Mouse (Mus musculus) stomach, embryonic 16.5 days (tissue): Measurements from ENCODE around the gene Hax1. TPM values are rescaled to one million over a fixed set of nuclear protein-coding genes. Genes with fewer than 3 reads are reported as not detected.

Experiments used
- ATAC-seq: fragments of 200-750 bp; cut with Nextera tagmentation; 2 replicates; pipeline ENCODE4 v1.8.0; 2017; ENCODE audit warnings: moderate number of reproducible peaks, moderate TSS enrichment; ENCODE audit not compliant: insufficient read depth, low FRiP score
- H3K27ac ChIP-seq: fragments of 300-500 bp; sonication (generic); 2 replicates; pipeline ENCODE4 v1.5.1; 2014; ENCODE audit warnings: low read length
- H3K27me3 ChIP-seq: fragments of 300-500 bp; sonication (generic); 2 replicates; pipeline ENCODE4 v1.6.1; 2014; ENCODE audit warnings: low read length, control low read depth, mixed read lengths; ENCODE audit not compliant: control insufficient read depth, insufficient read depth
- H3K36me3 ChIP-seq: fragments of 300-500 bp; sonication (generic); 2 replicates; pipeline ENCODE4 v1.6.1; 2014; ENCODE audit warnings: low read length; ENCODE audit not compliant: control insufficient read depth, insufficient read depth
- H3K4me1 ChIP-seq: fragments of 300-500 bp; sonication (generic); 2 replicates; pipeline ENCODE4 v1.6.1; 2014; ENCODE audit warnings: low read length, control low read depth, mixed read lengths; ENCODE audit not compliant: control insufficient read depth, insufficient read depth
- H3K4me2 ChIP-seq: fragments of 300-500 bp; sonication (generic); 2 replicates; pipeline ENCODE4 v1.6.1; 2014; ENCODE audit warnings: low read depth, low read length, mixed read lengths
- H3K4me3 ChIP-seq: fragments of 300-500 bp; sonication (generic); replicated peaks from 2 replicates; pipeline ENCODE4 v1.5.1; 2014; ENCODE audit warnings: mild to moderate bottlenecking, low read length
- H3K9ac ChIP-seq: fragments of 300-500 bp; sonication (generic); 2 replicates; pipeline ENCODE4 v1.6.1; 2014; ENCODE audit warnings: low read length
- H3K9me3 ChIP-seq: fragments of 300-500 bp; sonication (generic); replicated peaks from 2 replicates; pipeline ENCODE4 v1.6.1; 2016; ENCODE audit warnings: low read length, control low read depth; ENCODE audit not compliant: control insufficient read depth
- WGBS: fragments of 180-500 bp; shearing (Covaris S2); extraction: QIAGEN DNeasy Blood & Tissue Kit; methylation state at CpG from one replicate; pipeline ENCODE4 v1.1.7; 2014; 5-methylcytosine and 5-hydroxymethylcytosine counted together
- microRNA-seq: library from miRNA; unstranded; fragments of <30 nt; microRNA quantifications from one replicate; pipeline ENCODE4, GENCODE M21; 2016
- polyA plus RNA-seq: library from polyadenylated mRNA; unstranded; fragments of >200 nt; fragmentation: Nextera tagmentation; extraction: Ambion mirVana; gene quantifications from 2 replicates; pipeline ENCODE4 v1.2.1, GENCODE M21; 2015

Hax1 gene
- polyA plus RNA-seq, 1 experiment from 2014 or later = 126 TPM

GRCm38 (mm10) chr3:89956177-89956971 is 42.2 kb downstream of the Hax1 start:
- Histone ChIP-seq H3K27ac (no peak overlapping the region), H3K9me3 (no peaks in the 10 kb centered on the region), H3K4me2 (no peak overlapping the region), H3K4me1 (peaks cover 16% of the 10 kb centered on the region), H3K36me3 (peaks cover 14% of the 10 kb centered on the region), H3K4me3 (no peak overlapping the region), H3K9ac (no peak overlapping the region), H3K27me3 (no peaks in the 10 kb centered on the region)
- 89% methylated on average over 7 of the region's 7 CpGs for WGBS
- ATAC-seq = no peak

GRCm38 (mm10) chr3:89953420-89953819 is 45.2 kb downstream of the Hax1 start:
- Histone ChIP-seq H3K36me3 (peaks cover 30% of the 10 kb centered on the region), H3K27ac (no peak overlapping the region), H3K9ac (no peak overlapping the region), H3K9me3 (no peaks in the 10 kb centered on the region), H3K4me3 (no peak overlapping the region), H3K4me1 (no peaks in the 10 kb centered on the region), H3K4me2 (no peak overlapping the region), H3K27me3 (no peaks in the 10 kb centered on the region)
- under 1% methylated on average over 4 of the region's 4 CpGs for WGBS
- ATAC-seq = peak; percentile 73; the same call in 1 of the 2 replicates

- Histone ChIP-seq H3K36me3 (peaks cover 31% of the 10 kb centered on the region), H3K4me2 (no peak overlapping the region), H3K27ac (no peak overlapping the region), H3K4me1 (no peaks in the 10 kb centered on the region), H3K4me3 (no peak overlapping the region), H3K27me3 (no peaks in the 10 kb centered on the region), H3K9ac (no peak overlapping the region), H3K9me3 (no peaks in the 10 kb centered on the region)
- WGBS = 83% methylated on average over 6 of the region's 6 CpGs
- ATAC-seq = no peak
These were observed 49.9 kb downstream of the Hax1 start for GRCm38 (mm10) chr3:89948655-89949054.

- H3K9me3 ChIP-seq = no peaks in the 10 kb centered on the region
- no peak overlapping the region for H3K9ac ChIP-seq
- H3K4me1 ChIP-seq = no peaks in the 10 kb centered on the region
- H3K36me3 ChIP-seq = peaks cover 31% of the 10 kb centered on the region
- no peak for ATAC-seq
- no peaks in the 10 kb centered on the region for H3K27me3 ChIP-seq
- 90% methylated on average over 11 of the region's 11 CpGs for WGBS
- no peak overlapping the region for H3K4me2 ChIP-seq
- H3K27ac ChIP-seq = no peak overlapping the region
- H3K4me3 ChIP-seq = no peak overlapping the region
These were observed 50.6 kb downstream of the Hax1 start for GRCm38 (mm10) chr3:89948021-89948420.

Small RNA genes lying within 50 kb of the gene (microRNA-seq; reads per million reads assigned to microRNA genes)
- 1.3 reads per million for gene Mir7669

Other genes starting within 250 kb of the Hax1 start
- gene Chrnb2, start 234.1 kb downstream of the Hax1 start, polyA plus RNA-seq = 1.2 and 1.6 TPM in 2 replicates
- 7.0 and 7.4 TPM in 2 replicates for gene Ube2q1, start 225.2 kb downstream of the Hax1 start, polyA plus RNA-seq
- gene She, start 167.4 kb downstream of the Hax1 start, polyA plus RNA-seq = 3.0 and 3.1 TPM in 2 replicates
- gene Il6ra, start 85.6 kb downstream of the Hax1 start, polyA plus RNA-seq = 2.9 and 3.2 TPM in 2 replicates
- 11.6 and 12.3 TPM in 2 replicates for gene Atp8b2, start 35.3 kb downstream of the Hax1 start, polyA plus RNA-seq
- 157 and 158 TPM in 2 replicates for gene 4933434E20Rik, start 52.9 kb upstream of the Hax1 start, polyA plus RNA-seq
- 141 and 142 TPM in 2 replicates for gene Ubap2l, start 53.8 kb upstream of the Hax1 start, polyA plus RNA-seq
- gene Tpm3, start 73.9 kb upstream of the Hax1 start, polyA plus RNA-seq = 525 and 570 TPM in 2 replicates
- 0.28 and 0.34 TPM in 2 replicates for gene Nup210l, start 105.4 kb upstream of the Hax1 start, polyA plus RNA-seq
- 1,106 and 1,465 TPM in 2 replicates for gene Rps27, start 214.9 kb upstream of the Hax1 start, polyA plus RNA-seq
- gene Rab13, start 214.9 kb upstream of the Hax1 start, polyA plus RNA-seq = 30.5 and 33.1 TPM in 2 replicates
- gene Jtb, start 232.8 kb upstream of the Hax1 start, polyA plus RNA-seq = 92.3 and 104 TPM in 2 replicates
- gene Creb3l4, start 244.7 kb upstream of the Hax1 start, polyA plus RNA-seq = 28.9 and 34.4 TPM in 2 replicates
- 101 and 122 TPM in 2 replicates for gene Slc39a1, start 249.4 kb upstream of the Hax1 start, polyA plus RNA-seq